4 mouse cellular contexts compared by ENCODE assay signal in genomic region chr11:3200636-3201035, GRCm38 (mm10). TPM values are rescaled to one million over a fixed set of nuclear protein-coding genes. Genes with fewer than 3 reads are reported as not detected.
DNase-seq lines count a peak whose midpoint lies in the region.
"Not testable (repeated sequence)": the region's sequence is repeated elsewhere in the genome, so short reads cannot be mapped to it uniquely, and the experiment has no call there.

No protein-coding gene starts in this region.

- H3K36me3 ChIP-seq in heart, embryonic 10.5 days = not testable (repeated sequence)

- not testable (repeated sequence) for H3K27ac ChIP-seq in heart, embryonic 10.5 days

- H3K9me3 ChIP-seq in heart, embryonic 10.5 days = not testable (repeated sequence)

- WGBS in heart, embryonic 10.5 days = 92% methylated on average over 6 of the region's 7 CpGs

- H3K4me1 ChIP-seq in heart, embryonic 10.5 days = not testable (repeated sequence)

- H3K27me3 ChIP-seq in heart, embryonic 10.5 days (ENCODE audit: insufficient read depth, poor library complexity, severe bottlenecking) = not testable (repeated sequence)

- H3K4me3 ChIP-seq in heart, embryonic 10.5 days = not testable (repeated sequence)

- peak; percentile 15 for DNase-seq in cerebellum, adult 11 months
- DNase-seq in cerebellum, adult 9-10 months = peak; percentile 48
- DNase-seq in gastrocnemius, postnatal 25 days = peak; percentile 5
- DNase-seq in heart, embryonic 10.5 days (ENCODE audit: low spot score) = peak; percentile 67

RNA-seq across cellular contexts. Expression of gene Eif4enif1, which starts 1.6 kb away (rescaled TPM):
- 10 to 100 TPM; 27.5 to 32.7 TPM for total RNA-seq in gastrocnemius, postnatal 25 days (2021)
- polyA plus RNA-seq in heart, embryonic 10.5 days (2016; fragmentation: Nextera tagmentation; extraction: Ambion mirVana) = 42.4 and 51.0 TPM in 2 replicates

RNA-seq across cellular contexts. Expression of gene Sfi1, which starts 7.4 kb away (rescaled TPM):
- total RNA-seq in gastrocnemius, postnatal 25 days (2021) = 10 to 100 TPM; 10.8 to 14.1 TPM
- 10.3 and 11.7 TPM in 2 replicates for polyA plus RNA-seq in heart, embryonic 10.5 days (2016; fragmentation: Nextera tagmentation; extraction: Ambion mirVana)

Comparison
In these comparisons a context has a peak if more than half of its experiments do, and no peak if none do; other contexts are left out.
1. DNase-seq: peak in every context shown above with its lines; median percentile 67 in heart, embryonic 10.5 days; 48 in cerebellum, adult 9-10 months; 15 in cerebellum, adult 11 months; 5 in gastrocnemius, postnatal 25 days.